Mouse (Mus musculus): ENCODE data around the gene Tmem109.

DNA sequence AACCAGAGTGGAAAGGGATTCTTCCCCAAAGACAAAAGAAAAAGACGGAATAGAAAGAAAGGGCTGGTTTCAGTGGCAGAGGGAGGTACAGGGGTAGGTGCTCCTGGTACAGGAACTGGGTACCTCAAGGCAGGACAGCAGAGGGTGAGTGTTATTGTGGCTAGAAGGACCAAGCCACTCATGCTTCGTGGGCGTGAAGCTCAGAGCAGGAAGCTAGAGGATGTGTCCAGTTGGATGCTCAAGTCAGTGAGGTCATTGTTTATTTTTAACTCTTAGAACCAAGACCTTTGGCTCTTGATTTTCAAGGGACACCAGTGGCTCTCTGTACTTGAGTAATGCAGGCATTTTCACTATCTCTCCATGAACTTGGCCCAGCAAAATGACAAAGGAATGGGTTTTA is 49.8 kb downstream of the Tmem109 start:
- TF ChIP-seq CTCF (IDR thresholded peaks at IDR 0.05; ENCODE audit: insufficient read depth, low read length) (no peak), POLR2A (IDR thresholded peaks at IDR 0.05; ENCODE audit: borderline replicate concordance, extremely low read depth, low read depth, low read length) (no peak)

Data from lung, adult 2 months (tissue).